Mouse (Mus musculus) retina, postnatal 7 days (tissue): ENCODE results near the gene 9530077C05Rik.

Experiments used
- DNase-seq: peaks from one replicate; pipeline ENCODE4 v3.0.0-alpha.2; 2012; ENCODE audit warnings: low read depth, low spot score

The 9530077C05Rik gene

DNA sequence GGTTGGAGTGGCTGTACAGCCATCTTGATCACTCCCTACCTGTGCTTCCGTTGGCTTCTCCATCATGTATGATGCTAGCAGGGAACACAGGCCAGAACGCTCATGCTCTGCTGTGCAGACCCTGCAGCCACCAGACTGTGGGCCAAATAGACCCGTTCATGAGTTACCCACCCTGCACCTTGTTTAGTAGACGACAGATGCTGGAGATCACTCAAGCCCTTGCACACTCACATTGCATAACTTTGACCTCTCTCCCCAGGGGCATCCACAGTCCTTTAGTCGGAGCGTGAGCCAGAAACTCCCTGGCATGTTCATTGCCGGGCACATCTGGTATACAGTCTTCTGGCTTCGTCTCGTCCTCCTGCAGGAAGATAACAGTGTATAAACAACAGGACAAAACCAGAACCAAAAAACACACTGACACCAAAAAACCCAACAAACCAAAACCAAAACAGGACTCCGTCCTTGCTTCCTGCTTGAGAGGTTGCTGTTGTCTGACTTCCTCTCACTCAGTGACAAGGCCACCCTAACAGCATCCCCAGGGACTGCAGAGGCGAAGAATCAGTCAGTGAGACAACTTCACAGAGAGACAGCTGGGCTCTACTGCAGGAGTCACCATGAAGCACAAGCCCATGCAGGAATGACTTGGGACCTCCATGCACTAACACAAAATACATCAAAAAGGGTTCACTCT lies 46.0 kb downstream of the 9530077C05Rik start:
- no peak for DNase-seq

- no peak for DNase-seq
Measured at GRCm38 (mm10) chr9:22461946-22462345, 50.6 kb downstream of the 9530077C05Rik start.

- DNase-seq = no peak
Measured at GRCm38 (mm10) chr9:22466212-22466611, 54.9 kb downstream of the 9530077C05Rik start.

DNA sequence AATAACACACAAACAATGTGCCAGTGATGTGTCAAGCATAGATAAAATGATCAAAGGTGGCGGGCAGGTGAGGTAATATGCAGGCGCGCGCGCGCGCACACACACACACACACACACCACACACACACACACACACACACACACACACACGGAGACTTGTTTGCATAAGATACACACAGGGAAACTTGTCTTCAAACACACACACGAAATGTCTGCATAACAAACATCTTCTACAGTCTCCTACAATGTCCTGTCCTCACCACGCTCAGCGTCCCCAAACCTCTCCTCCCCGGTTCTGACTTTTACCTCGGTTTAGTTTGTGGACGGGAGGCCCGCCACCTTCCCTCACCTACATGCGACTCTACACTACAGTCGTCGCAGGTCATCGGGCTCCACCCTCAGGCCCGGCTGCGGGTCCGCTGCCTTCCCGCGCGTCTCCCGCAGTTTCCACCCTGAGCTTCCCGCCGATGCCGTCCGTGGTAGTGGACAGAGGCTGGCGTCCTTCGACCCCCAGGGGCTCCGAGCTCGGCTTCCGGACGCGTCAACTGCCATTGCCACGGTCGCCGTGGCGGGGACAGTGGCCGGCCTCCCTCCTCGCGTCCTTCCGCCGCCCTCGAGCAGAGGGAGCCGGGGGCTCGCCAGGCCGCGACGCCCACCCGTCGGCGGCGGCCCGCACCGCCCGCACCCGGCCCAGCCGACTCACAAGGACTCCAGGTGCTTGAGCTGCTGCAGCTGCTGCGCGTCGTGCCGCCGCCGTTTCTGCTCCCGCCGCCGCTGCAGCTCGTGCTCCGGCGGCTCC lies 56.3 kb downstream of the 9530077C05Rik start:
- peak; percentile 30 for DNase-seq

GRCm38 (mm10) chr9:22468170-22468898 lies 57.0 kb downstream of the 9530077C05Rik start:
- peak; percentile 55 for DNase-seq

- no peak for DNase-seq
Measured at GRCm38 (mm10) chr9:22468899-22469259, 57.6 kb downstream of the 9530077C05Rik start.

- DNase-seq = no peak
Measured at GRCm38 (mm10) chr9:22469643-22470042, 58.3 kb downstream of the 9530077C05Rik start, which contains the start of gene Rp9. Gene Rp9 (minus strand): TSS chr9:22469743.

DNA sequence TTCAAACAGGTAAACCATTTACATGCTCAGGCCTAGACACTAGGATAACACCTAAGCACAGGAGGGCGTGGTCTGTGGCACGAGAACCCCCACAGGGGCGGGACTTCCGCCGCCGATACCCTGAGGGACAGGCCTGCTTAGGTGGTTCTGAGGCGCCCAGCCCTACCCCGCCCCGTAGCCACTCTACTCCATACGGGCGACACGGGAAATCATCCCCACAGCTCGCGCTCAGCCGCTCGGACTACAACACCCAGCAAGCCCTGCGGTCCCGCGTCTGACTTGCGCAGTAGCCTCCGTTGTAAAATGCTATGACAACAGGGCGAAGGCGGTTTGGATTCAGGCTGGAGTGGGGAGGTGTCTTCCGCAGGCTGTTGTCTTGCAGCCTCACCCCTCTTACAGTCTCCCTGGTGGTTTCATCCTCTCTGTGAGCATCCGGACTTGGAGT lies 64.1 kb downstream of the 9530077C05Rik start, which contains the start of gene Bbs9:
Bbs9 (plus strand) TSS at position 292 of the 445 bp plus-strand sequence.
- peak; percentile 87 for DNase-seq

DNA sequence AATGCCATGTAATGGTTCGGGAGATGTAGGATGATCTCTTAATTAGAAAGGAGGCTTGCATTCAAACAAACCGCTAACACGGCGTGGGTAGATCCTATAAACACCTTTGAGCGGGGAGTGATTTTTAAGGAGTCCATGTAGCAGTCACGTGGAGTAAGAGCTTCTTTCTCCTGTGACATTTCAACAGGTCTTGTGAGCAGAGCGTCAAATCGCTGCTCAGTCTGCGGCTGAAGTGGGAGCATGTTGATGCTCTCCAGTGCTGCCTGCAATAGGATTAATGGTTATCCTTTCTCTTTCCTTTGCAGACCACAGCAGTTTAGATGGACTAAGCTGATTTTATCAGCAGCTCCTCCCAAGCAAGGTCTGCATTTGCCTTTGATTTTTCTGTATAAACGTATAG lies 65.0 kb downstream of the 9530077C05Rik start:
- DNase-seq = peak; percentile 29

GRCm38 (mm10) chr9:22478946-22479345 lies 67.6 kb downstream of the 9530077C05Rik start:
- DNase-seq = no peak

DNA sequence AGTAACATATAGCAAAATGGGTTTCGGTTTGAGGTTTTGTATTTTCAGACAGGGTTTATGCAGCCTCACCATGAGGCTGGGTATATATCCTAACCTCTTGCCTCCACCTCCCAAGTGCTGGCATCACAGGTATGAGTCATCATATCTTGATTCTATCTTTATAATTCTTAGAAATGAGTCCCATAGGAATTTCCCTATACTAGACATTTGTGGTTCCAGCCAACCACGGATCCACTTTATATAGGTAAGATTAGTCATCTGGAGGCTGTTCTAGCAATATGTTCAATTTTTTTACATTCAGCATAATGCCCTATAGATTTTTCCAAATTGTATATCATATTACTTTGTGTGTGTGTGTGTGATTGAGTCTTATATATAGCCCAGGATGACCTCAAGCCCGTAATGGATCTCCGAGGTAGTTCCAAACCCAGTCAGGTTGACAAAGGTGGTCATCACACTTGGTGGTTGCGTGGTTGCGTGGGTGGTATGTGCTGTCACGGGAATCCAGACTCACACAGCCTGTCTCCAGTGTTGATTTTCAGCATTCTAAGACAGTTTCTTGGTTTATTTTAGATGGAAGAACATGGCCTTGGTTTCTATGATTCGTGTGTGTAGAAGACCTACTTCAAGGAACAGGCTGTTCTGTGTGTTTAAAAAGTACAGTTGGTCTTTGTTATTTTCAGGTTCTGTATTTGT lies 72.7 kb downstream of the 9530077C05Rik start:
- DNase-seq = no peak

DNA sequence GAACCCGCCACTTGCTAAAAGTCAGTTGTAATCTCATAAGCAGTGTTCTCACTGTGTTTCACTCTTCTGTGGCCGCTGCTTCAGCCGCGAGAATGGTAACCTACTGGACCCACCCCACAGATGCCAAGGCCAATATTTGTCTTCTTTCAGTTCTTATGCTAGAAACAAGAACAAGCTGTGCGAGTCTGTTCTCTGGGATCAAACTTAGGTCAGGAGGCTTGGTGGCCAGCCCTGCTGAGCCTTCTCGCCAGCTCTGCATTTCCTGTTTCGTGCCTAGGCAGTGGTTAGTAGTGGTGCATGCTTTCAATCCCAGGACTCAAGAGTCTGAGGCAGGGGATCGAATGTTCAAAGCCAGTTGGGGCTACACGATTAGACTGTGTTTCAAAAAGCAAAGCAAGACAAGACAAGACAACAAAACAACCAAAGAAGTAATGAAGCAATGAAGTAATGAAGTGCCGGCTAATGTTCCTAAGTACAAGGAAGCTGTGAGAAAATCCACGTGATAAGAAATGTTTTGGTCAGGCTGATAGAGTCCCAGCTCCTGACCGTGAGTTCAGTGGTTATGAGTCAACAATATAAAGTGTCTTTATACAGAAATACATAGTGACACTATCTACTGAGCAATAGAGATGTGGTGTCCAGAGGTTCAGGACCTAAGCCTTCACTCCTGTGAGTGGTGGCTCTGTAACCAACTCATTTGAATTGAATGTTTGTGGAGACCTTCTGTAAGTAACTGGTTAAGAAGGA lies 73.4 kb downstream of the 9530077C05Rik start:
- DNase-seq = no peak

DNA sequence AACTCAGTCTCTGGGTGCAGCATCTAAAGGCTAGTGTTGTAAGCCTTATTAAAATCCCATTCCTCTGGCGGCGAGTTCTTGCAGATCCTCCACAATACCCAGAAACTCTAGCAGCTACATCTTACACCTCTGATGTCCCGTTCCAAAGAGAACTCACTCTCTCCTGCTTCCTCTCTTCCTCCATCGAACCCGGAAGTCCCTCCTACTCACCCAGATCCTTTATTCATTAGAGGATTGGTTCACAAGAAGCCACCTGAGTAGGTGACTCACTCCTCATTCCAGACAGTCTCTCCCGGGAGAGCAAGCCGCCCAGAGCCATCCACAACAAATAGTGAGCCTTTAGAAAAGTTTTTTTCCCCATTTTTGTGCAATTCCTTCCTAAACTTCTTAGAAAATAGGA lies 74.9 kb downstream of the 9530077C05Rik start:
- no peak for DNase-seq

GRCm38 (mm10) chr9:22488963-22489362 lies 77.7 kb downstream of the 9530077C05Rik start:
- no peak for DNase-seq
